Mouse (Mus musculus) MEL (cell line): ENCODE data around the gene Ttll11.

Source experiments
- CHD1 ChIP-seq: IDR thresholded peaks from 2 replicates; pipeline ENCODE4 v1.6.1; 2012; ENCODE audit warnings: low read depth, mild to moderate bottlenecking, inconsistent platforms, low read length, improper control_type of control experiment
- CHD2 ChIP-seq: IDR thresholded peaks from 2 replicates; pipeline ENCODE4 v1.6.1; 2011; ENCODE audit warnings: low read length, improper control_type of control experiment
- CTCF ChIP-seq, 3 experiments: IDR thresholded peaks in 2 of 3; conservative IDR thresholded peaks in 1 of 3; 2 replicates each; pipeline ENCODE4 v1.5.1; 2011 to 2012; ENCODE audit warnings: low read length in 3 of 3, low read depth in 2 of 3, mild to moderate bottlenecking in 2 of 3, improper control_type of control experiment in 1 of 3, inconsistent platforms in 1 of 3, mixed read lengths in 1 of 3, moderate library complexity in 1 of 3; ENCODE audit not compliant: control insufficient read depth in 1 of 3, insufficient read depth in 1 of 3, poor library complexity in 1 of 3, severe bottlenecking in 1 of 3
- EP300 ChIP-seq, 2 experiments: IDR thresholded peaks; 2 replicates each; pipeline ENCODE4 v1.6.1; 2011; ENCODE audit warnings: improper control_type of control experiment in 2 of 2, low read length in 2 of 2, low read depth in 1 of 2, mild to moderate bottlenecking in 1 of 2
- GATA1 ChIP-seq: IDR thresholded peaks from 2 replicates; pipeline ENCODE4 v1.6.1; 2011; ENCODE audit warnings: low read depth, low read length, improper control_type of control experiment
- MAFK ChIP-seq: IDR thresholded peaks from 2 replicates; pipeline ENCODE4 v1.6.1; 2011; ENCODE audit warnings: low read depth, mild to moderate bottlenecking, low read length, improper control_type of control experiment, borderline replicate concordance
- MAX ChIP-seq: IDR thresholded peaks from 2 replicates; pipeline ENCODE4 v1.6.1; 2011; ENCODE audit warnings: low read length, improper control_type of control experiment
- MXI1 ChIP-seq: IDR thresholded peaks from 2 replicates; pipeline ENCODE4 v1.6.1; 2011; ENCODE audit warnings: mild to moderate bottlenecking, low read depth, low read length, improper control_type of control experiment
- MYC ChIP-seq: IDR thresholded peaks from 2 replicates; pipeline ENCODE4 v1.6.1; 2011; ENCODE audit warnings: low read depth, mild to moderate bottlenecking, low read length, improper control_type of control experiment, moderate library complexity
- POLR2A ChIP-seq, 2 experiments: IDR thresholded peaks; 2 replicates each; pipeline ENCODE4 v1.6.1; 2011 to 2012; ENCODE audit warnings: low read length in 2 of 2, mild to moderate bottlenecking in 2 of 2, control low read depth in 1 of 2, improper control_type of control experiment in 1 of 2, low read depth in 1 of 2, moderate library complexity in 1 of 2; ENCODE audit not compliant: control insufficient read depth in 1 of 2, insufficient read depth in 1 of 2, poor library complexity in 1 of 2
- POLR2AphosphoS5 ChIP-seq: IDR thresholded peaks from 2 replicates; pipeline ENCODE4 v1.6.1; 2012; ENCODE audit warnings: low read depth, borderline replicate concordance, mild to moderate bottlenecking, inconsistent platforms, low read length, moderate library complexity, mixed read lengths
- SIN3A ChIP-seq: IDR thresholded peaks from 2 replicates; pipeline ENCODE4 v1.6.1; 2012; ENCODE audit warnings: low read length, improper control_type of control experiment, inconsistent platforms
- USF1 ChIP-seq: IDR thresholded peaks from 2 replicates; pipeline ENCODE4 v1.6.1; 2014; ENCODE audit warnings: low read depth, mild to moderate bottlenecking, inconsistent platforms, low read length, improper control_type of control experiment, moderate library complexity
- USF2 ChIP-seq, 2 experiments: IDR thresholded peaks; 2 replicates each; pipeline ENCODE4 v1.6.1; 2011 to 2012; ENCODE audit warnings: improper control_type of control experiment in 2 of 2, low read length in 2 of 2, borderline replicate concordance in 1 of 2, inconsistent platforms in 1 of 2, low read depth in 1 of 2, mild to moderate bottlenecking in 1 of 2; ENCODE audit not compliant: insufficient read depth in 1 of 2

DNA sequence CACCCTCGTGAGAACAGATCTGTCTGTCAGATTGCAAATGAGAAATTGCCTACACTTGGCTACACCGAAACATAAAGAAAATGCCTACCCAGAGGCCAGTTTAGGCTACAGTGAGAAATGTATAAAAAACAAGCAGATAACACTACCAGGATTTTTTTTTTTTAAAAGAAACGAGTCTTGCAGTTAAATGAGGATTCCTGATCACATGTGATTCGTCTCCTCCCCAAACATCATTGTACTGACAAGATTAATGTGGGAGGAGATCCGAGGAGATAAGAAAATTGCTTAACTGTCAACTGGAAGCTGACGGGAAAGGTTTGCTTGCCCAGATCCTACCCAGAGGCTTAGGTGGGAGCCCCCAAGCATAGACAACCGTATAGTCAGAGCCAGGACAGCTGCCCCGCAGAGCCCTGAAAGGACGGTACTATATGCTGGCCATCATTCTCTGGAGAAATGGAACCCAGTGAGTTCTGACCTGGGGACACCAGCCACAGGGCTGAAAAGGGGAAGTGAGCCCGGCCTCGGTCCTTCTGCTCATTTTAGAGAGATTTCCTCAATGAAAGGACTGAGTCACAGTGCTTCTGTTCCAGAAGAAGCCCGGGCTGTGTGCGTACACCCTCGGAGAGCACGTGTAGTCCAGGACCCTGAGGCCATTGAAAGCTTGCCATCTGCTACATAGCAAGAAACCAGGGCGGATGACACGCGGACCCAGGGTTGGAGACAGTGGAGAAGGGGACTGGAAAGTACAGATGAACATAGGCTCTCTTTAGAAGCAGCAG is 247.9 kb downstream of the Ttll11 start:
- peak; percentile 47 to 68; a peak in 2 of 4 replicates for TF ChIP-seq EP300 (IDR thresholded peaks at IDR 0.05; ENCODE audit: low read depth in 1 of 2, low read length in 2 of 2)
- no peak for TF ChIP-seq CTCF (IDR thresholded peaks at IDR 0.05 in 2 of 3, conservative IDR thresholded peaks at IDR 0.05 in 1 of 3; ENCODE audit: control insufficient read depth in 1 of 3, insufficient read depth in 1 of 3, low read depth in 2 of 3, low read length in 3 of 3, poor library complexity in 1 of 3, severe bottlenecking in 1 of 3)
- TF ChIP-seq MYC = peak; percentile 90
- TF ChIP-seq POLR2AphosphoS5 = no peak
- TF ChIP-seq SIN3A = peak; percentile 40
- TF ChIP-seq MAX = peak; percentile 88
- TF ChIP-seq MXI1 = peak; percentile 36; the same call in 1 of the 2 replicates
- TF ChIP-seq MAFK = no peak
- TF ChIP-seq GATA1 = peak; percentile 87
- TF ChIP-seq USF1 = peak; percentile 56
- TF ChIP-seq POLR2A (IDR thresholded peaks at IDR 0.05; ENCODE audit: control insufficient read depth in 1 of 2, insufficient read depth in 1 of 2, low read depth in 1 of 2, low read length in 2 of 2, poor library complexity in 1 of 2) = no peak; a peak in 1 of 4 replicates
- TF ChIP-seq CHD1 = no peak
- no peak for TF ChIP-seq CHD2
- no peak for TF ChIP-seq USF2 (IDR thresholded peaks at IDR 0.05; ENCODE audit: borderline replicate concordance in 1 of 2, insufficient read depth in 1 of 2, low read depth in 1 of 2, low read length in 2 of 2)
